Mouse (Mus musculus) hematopoietic multipotent progenitor cell, adult 10-12 weeks (in vitro differentiated cells): ENCODE results near the gene Pyroxd2. TPM values are rescaled to one million over a fixed set of nuclear protein-coding genes. Genes with fewer than 3 reads are reported as not detected.

ENCODE experiments used
- polyA plus RNA-seq: library from polyadenylated mRNA; stranded (reverse); fragments of >175 nt; gene quantifications from 2 replicates; pipeline ENCODE4 v1.2.3, GENCODE M21; 2012; ENCODE audit warnings: low replicate concordance

The Pyroxd2 gene
- 3.1 TPM in 2 replicates for polyA plus RNA-seq

DNA sequence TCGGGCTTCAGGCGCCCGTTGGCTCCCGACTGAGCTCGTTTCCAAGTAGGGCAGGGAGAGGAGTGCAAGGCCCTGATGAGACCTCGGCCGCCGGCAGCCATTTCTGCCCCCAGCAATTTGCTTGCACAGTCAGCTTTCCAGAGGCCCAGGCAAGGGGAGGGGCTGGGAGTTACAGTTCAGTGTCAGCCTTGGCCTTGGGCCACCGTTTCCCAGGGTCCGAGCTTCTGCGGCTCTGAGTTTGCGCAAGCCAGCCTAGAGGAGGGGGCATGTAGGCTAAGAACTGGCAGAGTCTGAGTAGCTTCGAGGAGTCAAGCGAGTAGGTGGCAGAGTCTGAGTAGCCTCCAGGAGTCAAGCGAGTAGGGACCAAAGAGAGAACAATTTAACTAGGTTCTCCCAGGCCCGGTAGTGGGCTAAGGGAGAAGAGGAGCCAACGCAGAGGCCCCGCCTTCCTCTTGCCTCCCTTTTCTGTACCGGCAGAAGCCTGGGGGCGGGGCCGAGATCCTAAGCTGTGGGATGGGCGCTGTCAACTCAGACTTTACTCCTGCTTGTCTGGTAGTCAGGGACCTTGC is at the start of gene Pyroxd2:
TSS of gene Pyroxd2 (minus strand) at position 413 of the 569 bp plus-strand sequence.

DNA sequence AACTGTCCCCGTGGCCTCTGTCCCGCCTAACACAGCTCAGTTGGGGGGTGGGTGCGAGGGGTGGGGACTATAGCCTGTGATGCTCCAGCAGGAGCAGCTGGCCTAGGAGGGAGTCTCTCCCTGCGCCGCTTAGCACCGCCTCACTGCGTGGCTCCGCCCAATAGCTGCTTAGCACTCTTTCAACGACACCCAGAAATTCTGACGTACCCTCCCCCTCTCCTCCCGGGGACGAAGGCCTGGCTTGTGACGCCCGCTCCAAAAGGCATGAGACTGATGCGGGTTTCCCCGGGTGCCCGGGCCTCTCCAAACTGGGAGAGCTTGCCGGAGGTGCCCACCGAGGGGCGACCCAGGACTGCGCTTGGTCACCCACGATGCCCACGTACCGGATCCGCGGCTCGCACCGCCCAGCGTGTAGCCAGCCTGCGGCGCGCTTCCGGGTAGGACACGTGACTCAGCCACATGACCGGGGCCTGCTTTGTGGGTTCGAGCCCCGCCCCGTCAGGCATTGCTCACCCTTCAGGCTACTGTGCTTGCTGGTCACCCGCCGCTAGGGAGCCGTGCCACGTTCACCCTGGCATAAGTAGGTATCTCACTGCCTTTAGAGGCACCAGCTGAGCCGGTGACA is 27.1 kb upstream of the Pyroxd2 start, which contains the start of gene Hps1:
TSS of gene Hps1 (minus strand) at position 448 of the 625 bp plus-strand sequence.

Other genes with a start within 250 kb of the Pyroxd2 start
- 0.86 and 2.6 TPM in 2 replicates for gene R3hcc1l, start 234.0 kb downstream of the Pyroxd2 start, polyA plus RNA-seq
- gene Loxl4, start 140.0 kb downstream of the Pyroxd2 start, polyA plus RNA-seq = not detected in 2 replicates
- 70.9 and 193 TPM in 2 replicates for gene Hps1, start 27.2 kb upstream of the Pyroxd2 start, polyA plus RNA-seq